Mouse (Mus musculus): ENCODE results near the gene Arglu1. TPM values are rescaled to one million over a fixed set of nuclear protein-coding genes. Genes with fewer than 3 reads are reported as not detected.
A peak's percentile ranks its signal among the peaks of the same experiment; 100 is the strongest.

Gene Arglu1
- polyA plus RNA-seq, 1 experiment from 2014 or later = 111 TPM

DNA sequence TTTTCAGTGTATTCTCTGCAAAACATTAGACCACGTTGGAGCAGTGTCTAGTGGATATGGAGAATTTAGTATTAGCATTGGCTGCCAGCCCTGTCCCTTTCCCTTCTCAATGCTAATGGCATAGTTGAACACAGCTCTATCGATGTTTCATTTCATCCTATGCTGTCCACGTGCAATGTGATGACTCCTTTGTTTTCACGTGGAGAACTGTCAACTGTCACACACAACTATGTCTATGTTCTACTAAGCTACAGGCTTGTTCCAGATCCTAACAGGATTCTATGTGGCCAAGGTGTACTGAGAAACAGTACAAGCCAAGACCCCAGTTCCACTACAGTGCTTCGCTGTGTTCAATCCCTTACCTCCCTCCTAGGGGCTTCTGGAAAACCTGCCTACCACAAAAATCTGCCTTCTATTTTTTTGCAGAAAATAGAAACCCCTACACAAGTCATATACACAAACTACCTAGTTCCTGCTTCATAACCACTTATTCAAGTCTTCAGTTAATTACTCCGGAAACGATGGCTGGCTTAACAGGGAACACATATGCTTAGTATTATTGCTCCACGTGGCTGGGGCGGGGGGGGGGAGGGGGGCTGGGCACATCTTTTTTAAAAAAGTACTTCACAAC is 1.4 kb downstream of the Arglu1 start:
- Histone ChIP-seq H3K9me3 (replicated peaks) (no peaks in the 10 kb centered on the region), H3K4me1 (replicated peaks) (peaks cover 39% of the 10 kb centered on the region), H3K36me3 (no peaks in the 10 kb centered on the region), H3K27ac (ENCODE audit: poor library complexity, severe bottlenecking) (no peak overlapping the region), H3K9ac (peak overlapping the region; percentile 99), H3K27me3 (replicated peaks) (no peaks in the 10 kb centered on the region), H3K4me2 (peak overlapping the region; percentile 81), H3K4me3 (peak overlapping the region; percentile 95)
- 12% methylated on average over 9 of the region's 9 CpGs for WGBS
- ATAC-seq (ENCODE audit: insufficient number of reproducible peaks, low FRiP score) = 0 out of 2 replicates have a peak, but pooled peaks have one; percentile 2

DNA sequence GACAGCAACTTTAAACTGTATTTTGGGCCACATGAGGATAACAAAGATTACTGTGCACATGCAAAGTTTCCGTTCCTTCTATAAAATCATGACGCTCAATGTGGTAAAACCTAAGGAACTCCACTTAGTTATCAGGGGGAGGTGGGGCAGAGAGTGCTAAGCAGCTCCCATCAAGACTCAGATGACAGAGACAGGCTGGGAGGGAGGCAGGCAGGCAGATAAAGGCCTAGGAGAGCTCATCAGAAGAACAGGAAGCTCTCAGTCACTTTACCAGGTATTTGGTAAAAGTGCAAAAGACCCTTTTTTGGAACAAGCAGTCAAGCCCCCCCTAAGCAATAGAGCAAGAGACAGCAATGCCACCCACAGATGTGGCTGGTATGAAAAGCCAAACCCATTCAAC is 4.8 kb downstream of the Arglu1 start:
- no peaks in the 10 kb centered on the region for H3K27me3 ChIP-seq (replicated peaks)
- peaks cover 17% of the 10 kb centered on the region for H3K36me3 ChIP-seq
- WGBS = 20% methylated on average over 2 of the region's 2 CpGs
- H3K4me2 ChIP-seq = no peak overlapping the region
- no peak overlapping the region for H3K27ac ChIP-seq (ENCODE audit: poor library complexity, severe bottlenecking)
- no peaks in the 10 kb centered on the region for H3K9me3 ChIP-seq (replicated peaks)
- 0 out of 2 replicates have a peak overlapping the region, but pooled peaks have one; percentile 3 for H3K9ac ChIP-seq
- peaks cover 46% of the 10 kb centered on the region for H3K4me1 ChIP-seq (replicated peaks)
- H3K4me3 ChIP-seq = no peak overlapping the region
- ATAC-seq (ENCODE audit: insufficient number of reproducible peaks, low FRiP score) = no peak

DNA sequence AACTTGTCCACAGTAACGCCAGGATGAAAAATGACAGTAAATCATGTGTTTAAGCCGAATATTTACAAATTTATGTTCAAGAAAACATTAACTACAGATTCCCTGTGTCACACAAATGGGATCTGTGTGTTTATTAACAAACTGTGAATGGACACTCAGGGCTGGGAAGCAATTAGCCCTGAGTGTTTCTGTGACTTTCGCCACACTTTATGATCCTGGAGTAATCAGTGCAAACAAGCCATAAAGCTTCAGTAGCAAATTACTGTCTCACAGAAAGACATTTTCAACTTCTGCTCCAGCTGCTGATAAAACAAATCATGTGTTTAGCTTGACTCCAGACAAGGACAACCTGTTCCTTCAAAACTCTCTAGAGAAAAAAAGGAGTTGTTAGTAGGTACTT is 7.6 kb downstream of the Arglu1 start:
- peaks cover 31% of the 10 kb centered on the region for H3K4me1 ChIP-seq (replicated peaks)
- H3K4me3 ChIP-seq = no peak overlapping the region
- no peak overlapping the region for H3K4me2 ChIP-seq
- no peaks in the 10 kb centered on the region for H3K9me3 ChIP-seq (replicated peaks)
- no peak overlapping the region for H3K9ac ChIP-seq
- H3K36me3 ChIP-seq = peaks cover 36% of the 10 kb centered on the region
- 84% methylated on average over 3 of the region's 3 CpGs for WGBS
- ATAC-seq (ENCODE audit: insufficient number of reproducible peaks, low FRiP score) = no peak
- no peaks in the 10 kb centered on the region for H3K27me3 ChIP-seq (replicated peaks)
- no peak overlapping the region for H3K27ac ChIP-seq (ENCODE audit: poor library complexity, severe bottlenecking)

DNA sequence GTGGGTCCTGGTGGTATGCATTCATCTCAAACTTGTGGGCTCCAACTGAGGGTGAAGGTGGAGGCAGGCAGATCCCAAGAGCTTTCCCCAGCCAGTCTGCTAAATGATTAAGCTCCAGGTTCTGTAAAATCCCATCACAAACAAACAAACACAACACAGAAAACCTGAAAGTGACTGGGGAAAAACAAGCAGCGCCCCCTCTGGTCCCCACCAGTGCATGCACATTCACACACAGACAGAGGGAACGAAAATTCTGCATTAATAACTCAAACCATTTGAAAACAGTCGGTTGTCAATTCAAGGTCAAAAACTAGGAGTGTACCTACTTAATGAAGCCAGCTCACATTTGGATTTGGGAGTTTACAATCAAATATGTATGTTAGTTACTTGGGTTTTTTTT is 12.1 kb downstream of the Arglu1 start:
- WGBS = 89% methylated on average over 3 of the region's 3 CpGs

DNA sequence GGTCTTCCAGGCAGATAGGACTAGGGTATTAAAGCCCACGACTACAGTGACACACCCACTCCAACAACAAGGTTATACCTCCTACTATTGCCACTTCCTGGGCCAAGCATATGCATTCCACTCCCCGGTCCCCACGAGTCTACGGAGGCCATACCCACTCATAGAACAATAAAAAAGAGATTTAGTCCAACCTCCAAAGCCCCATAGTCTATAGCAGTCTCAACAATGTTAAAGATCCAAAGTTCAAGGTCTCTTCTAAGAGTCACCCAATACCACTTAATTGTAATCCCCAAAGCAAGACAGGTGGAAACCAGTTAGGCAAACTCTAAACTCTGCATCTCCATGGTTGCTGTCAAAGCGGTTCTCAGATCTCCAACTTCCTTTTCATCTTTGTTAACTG is 15.5 kb downstream of the Arglu1 start:
- Histone ChIP-seq H3K36me3 (peaks cover 61% of the 10 kb centered on the region), H3K9ac (no peak overlapping the region), H3K4me3 (no peak overlapping the region), H3K4me2 (no peak overlapping the region), H3K9me3 (replicated peaks) (no peaks in the 10 kb centered on the region), H3K4me1 (replicated peaks) (peaks cover 11% of the 10 kb centered on the region), H3K27me3 (replicated peaks) (no peaks in the 10 kb centered on the region), H3K27ac (ENCODE audit: poor library complexity, severe bottlenecking) (no peak overlapping the region)
- ATAC-seq (ENCODE audit: insufficient number of reproducible peaks, low FRiP score) = no peak
- 83% methylated on average over 5 of the region's 5 CpGs for WGBS

More for the DNA sequence above, 12.1 kb downstream of the Arglu1 start:
- Histone ChIP-seq H3K27me3 (replicated peaks) (no peaks in the 10 kb centered on the region), H3K4me3 (no peak overlapping the region), H3K27ac (ENCODE audit: poor library complexity, severe bottlenecking) (no peak overlapping the region), H3K36me3 (peaks cover 71% of the 10 kb centered on the region), H3K9me3 (replicated peaks) (no peaks in the 10 kb centered on the region), H3K4me1 (replicated peaks) (peaks cover 13% of the 10 kb centered on the region), H3K9ac (no peak overlapping the region), H3K4me2 (no peak overlapping the region)
- ATAC-seq (ENCODE audit: insufficient number of reproducible peaks, low FRiP score) = no peak

DNA sequence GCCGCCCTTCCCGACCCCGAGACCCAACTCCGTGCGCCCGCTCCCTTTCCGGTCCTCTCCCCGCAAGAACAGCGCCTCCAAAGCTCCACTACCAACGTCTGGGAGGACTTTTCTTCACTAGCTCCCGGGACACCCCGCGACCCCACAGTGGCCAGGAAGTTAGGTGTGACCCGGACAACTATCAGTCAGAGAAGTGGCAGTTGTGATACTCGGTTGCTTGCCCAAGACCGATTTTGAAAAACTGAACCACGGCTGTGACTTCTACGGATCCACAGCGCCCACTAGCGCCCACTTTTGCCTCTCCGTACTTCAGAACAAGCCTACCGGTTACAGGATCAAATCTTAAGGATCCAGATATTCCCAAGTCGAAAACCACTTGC is 28.6 kb downstream of the Arglu1 start:
- Histone ChIP-seq H3K9ac (peak overlapping the region; percentile 82), H3K9me3 (replicated peaks) (no peaks in the 10 kb centered on the region), H3K4me3 (peak overlapping the region; percentile 91), H3K27me3 (replicated peaks) (no peaks in the 10 kb centered on the region), H3K27ac (ENCODE audit: poor library complexity, severe bottlenecking) (peak overlapping the region; percentile 80), H3K4me2 (peak overlapping the region; percentile 88), H3K4me1 (replicated peaks) (peaks cover 29% of the 10 kb centered on the region), H3K36me3 (peaks cover 14% of the 10 kb centered on the region)
- WGBS = 1% methylated on average over 23 of the region's 23 CpGs
- ATAC-seq (ENCODE audit: insufficient number of reproducible peaks, low FRiP score) = peak; percentile 12; the same call in 1 of the 2 replicates

DNA sequence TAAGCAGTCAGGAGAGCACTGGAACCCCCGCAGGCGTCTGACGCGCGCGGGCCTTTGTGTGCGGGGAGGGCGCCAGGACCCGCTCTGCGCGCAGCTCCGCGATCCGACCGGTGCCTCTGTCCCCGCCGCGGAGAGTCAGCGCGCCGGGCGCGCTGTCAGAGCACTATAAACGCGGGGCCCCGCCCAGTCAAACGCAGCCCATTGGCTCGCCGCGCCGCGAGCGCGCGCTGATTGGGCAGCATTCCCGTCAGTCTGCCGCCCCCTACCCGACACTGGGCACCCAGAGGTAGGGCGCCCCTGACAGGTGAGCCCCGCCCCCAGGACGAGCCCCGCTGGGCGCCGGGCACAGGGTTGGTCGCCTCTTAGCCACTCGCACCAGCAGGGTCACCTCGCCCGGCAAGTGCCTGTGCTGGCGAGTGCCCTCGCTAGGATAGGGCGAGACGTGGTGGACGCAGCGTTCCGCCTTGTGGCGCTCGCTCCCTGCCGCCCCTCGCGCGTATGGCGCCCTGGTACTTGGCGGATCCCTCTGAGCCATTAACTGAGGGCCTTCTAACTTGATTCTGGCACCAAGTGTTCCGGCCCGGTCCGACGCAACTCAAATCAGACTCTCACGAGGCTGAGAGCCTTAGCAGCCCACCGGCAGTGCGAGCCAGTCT is 29.1 kb downstream of the Arglu1 start, which contains the start of gene Efnb2:
Gene Efnb2 (minus strand): TSS at position 140 of the 656 bp plus-strand sequence.
- H3K4me3 ChIP-seq = peak within 1 kb of the TSS; percentile 91
- H3K9me3 ChIP-seq (replicated peaks) = no peaks in the 10 kb centered on the region
- peak within 1 kb of the TSS; percentile 96 for H3K9ac ChIP-seq
- H3K4me1 ChIP-seq (replicated peaks) = peaks cover 29% of the 10 kb centered on the region
- ATAC-seq (ENCODE audit: insufficient number of reproducible peaks, low FRiP score) = peak; percentile 91
- H3K36me3 ChIP-seq = peaks cover 11% of the 10 kb centered on the region; the same call in 1 of the 2 replicates
- no peaks in the 10 kb centered on the region for H3K27me3 ChIP-seq (replicated peaks)
- H3K4me2 ChIP-seq = peak within 1 kb of the TSS; percentile 88
- WGBS = under 1% methylated on average over 70 of the region's 70 CpGs
- H3K27ac ChIP-seq (ENCODE audit: poor library complexity, severe bottlenecking) = peak within 1 kb of the TSS; percentile 80

DNA sequence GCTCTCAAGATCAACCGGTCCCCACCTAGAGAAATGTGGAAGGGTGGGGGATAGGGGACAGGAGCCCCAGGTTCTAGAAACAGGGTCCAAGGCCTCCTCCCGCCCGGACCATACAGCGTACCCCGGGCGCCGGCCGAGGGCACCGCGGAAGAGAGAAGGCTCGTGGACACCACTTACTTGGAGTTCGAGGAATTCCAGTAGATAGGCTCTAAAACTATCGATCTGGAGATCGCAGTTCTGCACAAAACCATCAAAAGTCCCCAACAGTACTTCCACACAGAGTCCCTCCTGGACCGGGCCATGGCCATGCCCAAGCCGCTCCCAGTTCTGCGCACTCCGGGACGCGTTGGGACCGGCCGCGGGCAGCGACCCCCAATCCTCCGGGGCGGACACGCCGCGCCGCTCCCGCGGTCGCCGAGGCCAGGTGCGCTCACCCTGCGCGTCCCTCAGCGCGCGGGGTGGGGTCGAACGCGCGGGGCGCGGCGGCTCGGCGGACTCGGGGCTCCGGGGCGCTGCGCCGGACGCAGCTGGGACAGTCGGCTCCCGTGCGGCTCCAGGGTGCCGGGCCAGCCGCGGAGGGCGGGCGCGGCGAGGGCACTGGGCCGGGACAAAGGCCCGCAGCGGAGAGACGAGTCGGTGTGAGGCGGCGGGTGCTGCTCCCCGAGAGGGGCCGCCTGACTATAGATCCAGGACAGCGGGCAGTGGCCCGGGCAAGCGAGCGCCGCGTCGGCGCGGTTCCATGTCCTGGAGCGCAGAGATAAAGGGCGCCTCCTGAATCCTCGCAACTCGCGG is 29.8 kb downstream of the Arglu1 start:
- H3K4me3 ChIP-seq = peak overlapping the region; percentile 91
- no peaks in the 10 kb centered on the region for H3K9me3 ChIP-seq (replicated peaks)
- peak overlapping the region; percentile 88 for H3K4me2 ChIP-seq
- peaks cover 8% of the 10 kb centered on the region; the same call in 1 of the 2 replicates for H3K36me3 ChIP-seq
- peak overlapping the region; percentile 96 for H3K9ac ChIP-seq
- peak overlapping the region; percentile 76 for H3K27ac ChIP-seq (ENCODE audit: poor library complexity, severe bottlenecking)
- H3K27me3 ChIP-seq (replicated peaks) = no peaks in the 10 kb centered on the region
- peak; percentile 56 for ATAC-seq (ENCODE audit: insufficient number of reproducible peaks, low FRiP score)
- WGBS = 3% methylated on average over 88 of the region's 88 CpGs
- peaks cover 31% of the 10 kb centered on the region for H3K4me1 ChIP-seq (replicated peaks)

DNA sequence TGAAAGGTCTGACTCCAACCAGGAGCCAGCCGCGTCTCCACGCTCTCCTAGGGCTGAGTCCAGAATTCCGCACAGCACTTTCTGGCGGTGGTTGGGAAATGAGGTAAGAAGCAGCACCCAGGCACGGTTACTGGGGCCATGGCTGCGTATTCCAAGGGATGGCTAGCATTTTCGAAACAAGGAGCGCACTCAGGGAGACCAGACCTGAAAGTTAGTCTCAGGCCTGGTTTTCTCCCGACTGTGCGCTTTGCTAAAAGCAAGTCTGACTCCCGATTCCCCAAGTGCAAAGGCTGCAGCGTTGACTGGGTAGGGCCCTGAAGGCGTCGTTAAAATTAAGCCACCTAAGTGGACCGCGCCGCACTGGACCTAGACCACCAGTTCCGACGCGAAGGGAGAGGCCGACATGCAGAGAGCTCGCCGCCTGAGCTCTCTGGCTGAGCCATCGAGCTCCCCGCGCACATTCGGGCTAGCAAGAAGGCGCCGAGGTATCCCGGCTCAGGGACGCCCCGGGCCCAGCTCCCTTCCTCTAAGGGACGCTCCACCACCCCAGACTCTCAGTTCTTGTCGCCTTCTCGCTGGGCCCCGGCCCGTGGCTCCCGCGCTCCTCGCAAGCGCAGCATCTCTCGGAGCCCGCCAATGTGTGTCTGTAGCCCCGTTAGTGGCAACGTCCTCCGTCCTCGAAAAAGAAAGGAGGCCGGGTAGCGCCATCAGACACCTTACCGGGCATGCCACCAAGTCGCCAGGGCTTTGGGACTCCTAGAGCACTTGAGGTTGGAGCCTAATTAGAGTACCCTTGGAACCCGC is 30.6 kb downstream of the Arglu1 start:
- H3K4me2 ChIP-seq = peak overlapping the region; percentile 88
- no peak for ATAC-seq (ENCODE audit: insufficient number of reproducible peaks, low FRiP score)
- 0% methylated on average over 53 of the region's 53 CpGs for WGBS
- peak overlapping the region; percentile 96 for H3K9ac ChIP-seq
- H3K4me3 ChIP-seq = peak overlapping the region; percentile 91
- H3K4me1 ChIP-seq (replicated peaks) = peaks cover 35% of the 10 kb centered on the region
- peaks cover 6% of the 10 kb centered on the region; the same call in 1 of the 2 replicates for H3K36me3 ChIP-seq
- H3K27me3 ChIP-seq (replicated peaks) = no peaks in the 10 kb centered on the region
- peak overlapping the region; percentile 76 for H3K27ac ChIP-seq (ENCODE audit: poor library complexity, severe bottlenecking)
- H3K9me3 ChIP-seq (replicated peaks) = no peaks in the 10 kb centered on the region

DNA sequence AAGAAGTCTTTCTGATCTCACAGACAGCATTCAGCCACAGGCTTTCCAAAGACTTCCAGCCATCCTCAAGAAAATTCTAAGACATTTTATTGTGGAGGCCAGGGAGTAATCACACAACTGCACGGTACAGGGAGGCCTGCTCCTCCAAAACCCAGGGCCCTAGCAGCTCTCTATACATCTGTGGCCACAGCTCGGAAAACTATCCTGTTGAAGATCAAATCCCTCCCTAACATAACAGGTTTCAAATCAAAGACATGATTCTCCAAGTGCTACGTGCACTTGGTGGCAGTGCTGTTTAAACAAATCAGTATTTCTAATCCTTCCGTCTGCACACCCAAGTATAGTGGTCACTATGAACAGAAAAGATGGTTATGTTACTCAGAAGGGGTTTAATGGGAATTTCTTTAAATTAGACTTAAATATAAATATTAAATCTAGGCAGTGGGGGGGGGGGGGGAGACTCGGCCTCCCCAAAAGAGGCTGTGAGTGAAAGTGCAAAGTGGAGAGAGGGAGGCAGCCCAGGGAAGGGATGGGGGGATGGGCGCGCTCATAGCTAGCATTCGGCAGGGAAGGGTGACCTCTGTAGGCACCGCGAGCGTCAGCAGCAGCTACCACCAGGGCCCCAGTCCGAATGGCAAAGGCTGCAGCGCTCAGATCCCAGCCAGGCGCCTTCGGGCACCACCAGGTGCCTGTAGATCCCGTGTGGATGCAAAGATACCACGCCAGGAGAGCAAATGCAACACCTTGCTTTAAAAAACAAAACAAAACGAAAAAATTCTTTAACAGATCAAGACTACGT is 31.7 kb downstream of the Arglu1 start:
- Histone ChIP-seq H3K27me3 (replicated peaks) (no peaks in the 10 kb centered on the region), H3K4me1 (replicated peaks) (peaks cover 41% of the 10 kb centered on the region)
- 5% methylated on average over 19 of the region's 19 CpGs for WGBS

More for the DNA sequence above, 31.7 kb downstream of the Arglu1 start:
- H3K27ac ChIP-seq (ENCODE audit: poor library complexity, severe bottlenecking) = peak overlapping the region; percentile 56; the same call in 1 of the 2 replicates
- peak overlapping the region; percentile 91 for H3K4me3 ChIP-seq
- H3K36me3 ChIP-seq = no peaks in the 10 kb centered on the region
- peak overlapping the region; percentile 88 for H3K4me2 ChIP-seq
- H3K9ac ChIP-seq = peak overlapping the region; percentile 96
- no peaks in the 10 kb centered on the region for H3K9me3 ChIP-seq (replicated peaks)
- ATAC-seq (ENCODE audit: insufficient number of reproducible peaks, low FRiP score) = peak; percentile 58
